Mouse (Mus musculus): ENCODE data around the gene Lrrc20.

GRCm38 (mm10) chr10:61474344-61474743 lies 1.3 kb upstream of the Lrrc20 start:
- TF ChIP-seq POLR2A (IDR thresholded peaks at IDR 0.05; ENCODE audit: low read depth, low read length): no peak
- TF ChIP-seq CTCF (conservative IDR thresholded peaks at IDR 0.05; ENCODE audit: insufficient read depth, insufficient read length, low read depth, low read length): no peak

Measured in kidney, adult 2 months (tissue).